Mouse (Mus musculus) splenic B cell, adult 2 months (primary cell): ENCODE results near the gene Slc35e2.
"Not testable (repeated sequence)": the region's sequence is repeated elsewhere in the genome, so short reads cannot be mapped to it uniquely, and the experiment has no call there.

ENCODE experiments used
- DNase-seq: peaks from one replicate; pipeline ENCODE4 v3.0.0-alpha.2; 2011; ENCODE audit warnings: low read depth, low spot score
- H3K27me3 ChIP-seq: 2 replicates; pipeline ENCODE4 v1.6.1; 2012; ENCODE audit warnings: mild to moderate bottlenecking, low read length, moderate library complexity, mixed read lengths; ENCODE audit not compliant: control insufficient read depth, poor library complexity, insufficient read depth, severe bottlenecking
- H3K36me3 ChIP-seq: 2 replicates; pipeline ENCODE4 v1.6.1; 2012; ENCODE audit warnings: mild to moderate bottlenecking, low read length, moderate library complexity, mixed read lengths; ENCODE audit not compliant: control insufficient read depth, poor library complexity, insufficient read depth, severe bottlenecking

The Slc35e2 gene

DNA sequence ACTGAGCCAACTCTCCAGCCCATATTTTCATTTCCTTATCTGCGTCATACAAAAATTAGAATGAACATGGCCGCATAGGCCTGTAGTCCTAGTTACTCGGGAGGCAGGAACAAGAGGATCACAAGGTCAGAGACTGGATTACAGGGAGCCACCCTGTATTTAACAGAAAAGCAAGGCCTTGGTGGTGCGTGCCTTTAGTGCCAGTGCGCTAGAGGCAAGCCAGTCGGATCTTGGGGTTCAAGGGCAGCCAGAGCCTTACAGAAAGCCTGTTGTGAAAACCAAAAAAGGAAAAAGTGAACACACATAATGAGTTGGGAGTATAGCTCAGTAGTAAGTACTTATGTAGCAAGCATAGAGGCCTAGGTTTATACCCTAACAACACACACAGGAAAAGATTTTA lies 31.4 kb upstream of the Slc35e2 start:
- Histone ChIP-seq H3K27me3 (no peaks in the 10 kb centered on the region), H3K36me3 (no peaks in the 10 kb centered on the region)
- DNase-seq, result no peak

DNA sequence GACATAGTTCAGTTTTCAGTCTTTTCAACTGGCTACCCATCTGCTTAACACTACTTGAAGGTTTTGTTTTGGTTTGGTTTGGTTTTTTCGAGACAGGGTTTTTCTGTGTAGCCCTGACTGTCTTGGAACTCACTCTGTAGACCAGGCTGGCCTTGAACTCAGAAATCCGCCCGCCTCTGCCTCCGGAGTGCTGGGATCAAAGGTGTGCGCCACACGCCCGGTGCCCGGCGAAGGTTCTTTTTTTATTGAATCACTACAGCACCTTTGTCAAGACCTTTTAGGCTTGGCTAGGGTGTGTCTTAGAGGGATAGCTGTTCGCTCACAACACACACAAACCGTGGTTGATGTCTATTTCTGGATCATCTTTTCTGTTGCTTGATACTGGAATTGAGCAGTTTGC lies 30.9 kb upstream of the Slc35e2 start:
- not testable (repeated sequence) for H3K27me3 ChIP-seq, DNase-seq, H3K36me3 ChIP-seq

DNA sequence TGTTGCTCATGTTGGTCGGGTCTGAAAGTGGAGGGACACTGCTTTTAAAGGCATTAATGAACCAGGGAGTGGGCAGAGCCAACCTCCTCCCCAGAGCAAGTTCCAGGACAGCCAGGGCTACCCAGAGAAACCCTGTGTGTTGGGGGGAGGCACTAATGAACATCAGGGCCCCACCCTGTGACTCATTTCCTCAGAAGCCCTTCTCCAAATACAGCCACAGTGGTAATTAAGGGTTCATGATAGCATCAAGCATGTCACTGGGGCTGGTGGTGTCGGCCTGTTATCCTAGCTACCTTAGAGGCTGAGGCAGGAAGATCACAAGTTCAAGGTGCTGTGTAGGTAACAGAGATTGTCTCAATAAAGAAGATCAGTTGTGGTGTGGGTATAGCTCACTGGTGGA lies 29.8 kb upstream of the Slc35e2 start:
- H3K27me3 ChIP-seq, result no peaks in the 10 kb centered on the region
- H3K36me3 ChIP-seq, result peaks cover 1% of the 10 kb centered on the region; the same call in 1 of the 2 replicates
- DNase-seq, result no peak

DNA sequence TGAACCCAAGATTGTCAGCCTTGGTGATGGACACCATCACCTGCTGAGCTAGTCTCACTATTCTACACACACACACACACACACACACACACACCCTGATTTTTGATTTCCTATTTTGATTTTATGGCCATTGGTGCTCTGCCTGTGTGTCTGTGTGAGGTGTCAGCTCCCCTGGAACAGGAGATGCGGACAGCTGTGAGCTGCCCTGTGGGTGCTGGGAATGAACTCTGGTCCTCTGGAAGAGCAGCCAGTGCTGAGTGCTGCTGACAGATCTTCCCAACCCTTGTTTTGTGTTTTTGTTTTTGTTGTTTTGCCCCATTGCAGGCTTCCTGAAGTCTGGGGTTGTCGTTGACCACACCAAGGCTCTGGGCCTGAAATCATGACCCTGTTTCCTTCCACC lies 28.1 kb upstream of the Slc35e2 start:
- DNase-seq, result no peak
- no peaks in the 10 kb centered on the region for H3K27me3 ChIP-seq
- peaks cover 6% of the 10 kb centered on the region; the same call in 1 of the 2 replicates for H3K36me3 ChIP-seq

DNA sequence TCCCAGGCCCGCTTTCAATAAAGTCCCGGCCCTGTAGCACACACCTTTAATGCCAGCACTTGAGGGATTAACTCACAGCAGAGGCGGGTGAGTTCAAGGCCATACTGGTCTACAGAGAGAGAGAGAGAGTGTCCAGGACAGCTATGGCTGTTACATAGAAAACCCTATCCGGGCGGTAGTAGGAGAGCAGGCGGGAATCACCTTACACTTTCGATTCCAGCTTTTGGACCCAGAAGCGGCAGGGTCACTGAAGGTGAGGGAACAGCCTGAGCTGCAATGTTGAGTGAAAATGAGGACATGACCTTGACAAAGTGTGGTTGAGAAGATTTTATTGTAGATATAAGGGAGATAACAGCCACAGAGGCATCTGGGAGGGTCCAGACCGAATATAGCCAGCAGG lies 27.3 kb upstream of the Slc35e2 start:
- Histone ChIP-seq H3K36me3 (peaks cover 6% of the 10 kb centered on the region; the same call in 1 of the 2 replicates), H3K27me3 (no peaks in the 10 kb centered on the region)
- no peak for DNase-seq

DNA sequence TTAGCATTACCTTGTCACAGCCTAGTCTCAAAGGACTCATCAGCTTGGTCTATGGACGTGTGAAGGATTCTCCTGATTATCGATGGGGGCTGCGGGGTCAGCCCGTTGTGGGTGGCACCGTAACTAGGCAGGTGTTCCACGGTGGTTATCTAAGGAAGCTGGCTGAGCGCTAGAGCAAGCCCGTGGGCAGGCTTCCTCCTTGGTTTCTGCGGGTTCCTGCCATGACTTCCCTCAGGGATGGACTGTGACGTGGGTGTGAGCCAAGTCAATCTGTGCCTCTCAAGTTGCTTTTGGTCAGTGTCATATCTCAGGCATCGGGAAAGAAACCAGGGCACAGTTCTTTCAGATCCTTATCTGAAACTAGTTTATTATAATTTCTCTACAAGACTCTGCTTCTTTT lies 26.3 kb upstream of the Slc35e2 start:
- no peak for DNase-seq
- H3K36me3 ChIP-seq, result peaks cover 10% of the 10 kb centered on the region
- H3K27me3 ChIP-seq, result no peaks in the 10 kb centered on the region

DNA sequence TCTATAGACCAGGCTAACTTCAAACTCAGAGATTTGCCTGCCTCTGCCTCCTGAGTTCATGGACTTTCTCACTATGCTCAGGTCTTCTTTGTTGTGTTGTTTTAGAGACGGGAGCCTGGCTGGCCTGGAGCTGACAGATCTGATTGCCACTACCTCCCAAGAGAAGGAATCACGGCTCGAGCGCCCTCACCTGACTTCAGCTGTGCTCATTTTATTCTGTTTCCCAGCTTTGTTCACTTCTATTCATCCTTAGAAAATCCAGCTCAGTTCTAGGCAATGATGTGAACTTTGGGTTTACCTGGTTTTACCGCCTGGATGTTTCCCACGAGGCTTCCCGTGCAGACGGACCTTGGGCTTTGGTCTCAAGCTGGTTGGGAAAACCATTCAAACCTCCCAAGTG lies 25.7 kb upstream of the Slc35e2 start:
- Histone ChIP-seq H3K36me3 (peaks cover 12% of the 10 kb centered on the region), H3K27me3 (no peaks in the 10 kb centered on the region)
- DNase-seq, result no peak

DNA sequence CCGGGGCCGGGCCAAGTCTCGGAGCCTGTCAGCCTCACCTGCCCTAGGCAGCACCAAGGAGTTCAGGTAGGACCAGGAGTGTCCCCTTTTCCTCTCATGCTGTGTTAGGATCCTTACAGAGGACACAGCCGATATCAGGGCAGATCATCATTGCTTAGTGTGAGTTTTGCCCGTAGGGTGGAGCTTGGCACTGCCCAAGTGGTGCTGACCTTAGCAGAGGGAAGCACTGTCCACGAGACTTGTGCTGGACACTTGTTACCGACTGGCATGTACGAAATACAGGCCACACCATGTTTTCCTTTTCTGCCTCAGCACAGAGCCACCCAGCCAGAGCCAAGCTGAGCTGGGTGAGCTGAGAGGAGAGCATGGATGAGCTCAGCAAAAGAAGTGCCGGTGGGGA lies 24.1 kb upstream of the Slc35e2 start:
- peaks cover 12% of the 10 kb centered on the region for H3K36me3 ChIP-seq
- no peaks in the 10 kb centered on the region for H3K27me3 ChIP-seq
- DNase-seq, result no peak

DNA sequence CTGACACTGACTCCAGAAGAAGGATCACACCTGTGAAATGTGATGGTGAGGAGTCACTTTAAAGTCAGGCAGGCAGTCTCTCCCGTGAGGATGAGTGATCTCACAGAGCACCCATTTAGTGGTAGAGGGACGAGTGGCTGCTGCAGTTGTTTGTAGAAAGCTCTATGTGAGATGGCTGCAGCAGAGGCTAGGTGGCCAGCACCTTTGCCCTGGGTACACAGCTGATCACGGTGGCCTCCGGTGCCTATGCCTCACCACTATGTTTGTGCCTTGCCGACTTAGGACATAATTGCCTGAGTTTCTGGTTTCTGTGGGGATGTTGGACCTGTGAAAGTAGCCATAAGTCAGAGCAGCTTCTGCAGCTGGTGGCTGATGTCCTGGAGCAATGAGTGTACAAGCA lies 23.5 kb upstream of the Slc35e2 start:
- Histone ChIP-seq H3K27me3 (no peaks in the 10 kb centered on the region), H3K36me3 (peaks cover 12% of the 10 kb centered on the region)
- no peak for DNase-seq

DNA sequence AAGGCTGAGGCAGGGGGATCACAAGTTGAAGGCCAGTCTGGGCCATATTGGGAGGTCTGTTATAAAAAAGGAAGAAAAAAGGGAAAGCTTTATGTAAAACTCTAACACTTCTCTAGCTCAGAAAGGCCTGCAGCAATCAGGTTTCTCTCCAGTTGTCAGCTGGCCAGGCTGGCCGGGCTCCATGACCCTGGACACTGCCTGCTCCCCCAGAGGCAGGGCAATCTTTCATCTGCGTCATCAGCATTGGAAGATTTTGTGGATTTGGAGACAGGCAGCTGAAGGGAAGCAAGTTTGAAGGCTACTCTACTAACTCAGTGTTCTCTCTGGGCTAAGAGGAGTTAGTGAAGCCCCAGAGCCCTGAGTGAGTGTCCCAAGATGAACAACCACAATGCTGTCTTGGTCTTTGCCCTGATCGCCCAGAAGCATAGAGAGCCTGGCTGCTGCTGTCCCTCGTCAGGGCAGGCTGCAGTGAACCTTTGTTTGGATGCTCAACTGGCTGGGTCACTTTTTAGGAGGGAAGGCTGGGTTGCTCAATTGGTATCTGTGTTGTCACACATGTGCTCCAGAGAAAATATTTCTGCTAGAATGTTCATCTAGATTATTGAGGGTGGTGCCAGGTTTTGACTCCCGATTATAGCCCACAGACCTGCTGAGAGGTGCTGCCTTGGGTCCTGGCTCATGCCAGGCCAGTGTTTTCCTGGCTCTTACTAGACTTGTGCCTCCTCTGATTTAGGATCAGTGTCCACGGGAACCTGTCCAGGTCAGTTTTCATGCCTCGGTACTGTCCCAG lies 22.7 kb upstream of the Slc35e2 start:
- Histone ChIP-seq H3K36me3 (peaks cover 12% of the 10 kb centered on the region), H3K27me3 (no peaks in the 10 kb centered on the region)
- no peak for DNase-seq

DNA sequence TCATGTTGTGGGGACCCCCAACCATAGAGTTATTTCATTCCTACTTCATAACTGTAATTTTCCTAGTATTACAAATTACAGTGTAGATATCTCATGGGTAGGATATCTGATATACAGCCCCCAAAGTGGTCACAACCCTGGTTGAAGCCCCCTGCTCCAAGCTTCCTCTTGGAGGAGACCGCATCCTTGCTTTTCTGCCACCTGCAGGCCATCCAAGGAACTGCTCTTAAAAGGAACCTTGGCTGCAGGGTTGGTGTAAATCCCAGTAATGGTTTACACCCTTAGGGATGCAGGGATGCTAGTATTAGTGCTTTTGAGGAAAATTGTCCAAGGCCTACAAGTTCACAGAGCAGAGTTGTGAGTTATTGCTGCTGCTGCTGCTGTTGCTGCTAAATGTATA lies 20.8 kb upstream of the Slc35e2 start:
- H3K36me3 ChIP-seq, result peaks cover 17% of the 10 kb centered on the region
- peak; percentile 58 for DNase-seq

DNA sequence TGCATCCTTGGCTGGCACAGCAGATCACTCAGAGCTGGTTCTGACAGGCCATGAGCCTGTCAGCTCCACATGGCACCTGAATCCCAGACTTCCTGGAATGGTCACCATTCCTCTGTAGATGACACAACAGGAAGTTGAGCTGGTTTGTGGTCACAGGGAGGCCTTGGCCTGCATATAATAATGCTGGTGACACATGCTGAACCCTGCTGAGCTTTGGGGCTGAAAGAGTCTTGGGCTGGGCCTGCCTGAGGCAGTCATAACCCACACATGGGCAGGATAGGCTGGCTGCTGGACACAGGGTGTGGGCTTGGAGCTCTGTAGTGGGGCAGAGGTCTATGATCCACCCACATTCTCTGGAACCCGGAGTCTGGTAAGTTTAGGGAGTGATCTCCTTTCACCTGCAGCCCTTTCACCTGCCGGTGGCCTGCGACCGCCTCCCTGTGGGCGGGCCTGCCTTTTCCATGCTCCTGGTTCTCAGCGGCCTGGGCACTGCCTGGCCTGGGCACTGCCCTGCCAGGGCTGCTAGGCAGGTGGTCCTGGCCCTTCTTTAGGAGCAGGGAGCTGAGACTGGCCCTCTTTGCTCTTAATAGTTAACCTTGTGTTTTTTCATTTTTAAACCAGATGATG lies 18.8 kb upstream of the Slc35e2 start:
- no peaks in the 10 kb centered on the region for H3K27me3 ChIP-seq
- no peak for DNase-seq
- H3K36me3 ChIP-seq, result peaks cover 11% of the 10 kb centered on the region

More for the DNA sequence above, 20.8 kb upstream of the Slc35e2 start:
- H3K27me3 ChIP-seq, result no peaks in the 10 kb centered on the region

DNA sequence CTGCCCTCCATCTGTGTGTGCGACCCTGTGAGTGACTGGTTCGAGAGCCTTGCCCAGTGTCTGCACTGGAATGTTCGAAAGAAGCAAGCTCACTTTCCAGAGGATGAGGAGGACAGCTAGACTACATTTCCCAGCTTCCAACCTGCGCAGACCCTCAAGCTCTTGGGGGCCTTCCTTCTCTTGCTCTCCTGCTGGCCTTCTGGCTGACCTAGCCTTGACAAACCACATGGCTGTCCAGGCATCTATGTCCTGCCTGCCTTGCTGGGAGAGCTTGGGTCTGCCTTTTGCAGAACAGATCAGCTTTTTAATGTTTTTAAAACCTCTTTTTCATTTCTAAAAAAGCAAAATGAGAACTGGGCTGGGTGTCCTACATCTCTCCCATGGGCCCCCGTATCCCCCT lies 11.9 kb upstream of the Slc35e2 start:
- no peak for DNase-seq
- Histone ChIP-seq H3K27me3 (no peaks in the 10 kb centered on the region), H3K36me3 (peaks cover 5% of the 10 kb centered on the region; the same call in 1 of the 2 replicates)

DNA sequence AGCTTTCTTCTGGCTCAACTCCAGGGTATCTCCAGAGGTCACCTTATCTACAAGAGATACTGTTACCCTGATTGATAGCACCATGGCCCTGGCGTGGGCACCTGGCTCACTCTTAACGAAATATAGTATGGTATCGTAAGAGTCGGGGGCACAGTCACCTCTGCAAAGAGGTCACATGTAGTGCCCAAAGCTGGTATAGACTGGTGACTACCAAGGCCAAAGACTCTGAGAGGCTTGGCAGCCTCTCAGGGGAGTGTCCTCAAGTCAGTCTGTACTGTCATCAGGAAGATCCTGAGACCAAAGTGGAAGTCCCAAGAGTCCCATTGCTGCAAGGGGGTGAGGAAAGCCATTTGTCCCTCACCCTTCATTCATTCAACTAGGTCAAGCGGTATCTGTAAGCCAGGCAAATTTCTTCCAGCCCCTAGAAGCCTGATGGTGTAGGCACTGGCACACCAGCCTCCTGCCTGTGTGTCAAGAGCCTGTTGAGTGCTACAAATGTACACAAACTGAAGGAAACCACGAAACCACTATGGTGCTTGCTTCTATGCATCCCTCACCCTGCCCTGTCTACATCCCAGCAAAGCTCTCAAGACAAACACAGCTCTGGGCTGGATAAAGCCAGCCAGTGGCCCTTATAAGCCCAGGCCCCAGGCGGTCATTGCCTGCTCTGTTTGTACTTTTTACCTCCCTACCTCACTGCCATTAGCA lies 10.1 kb upstream of the Slc35e2 start:
- Histone ChIP-seq H3K27me3 (no peaks in the 10 kb centered on the region), H3K36me3 (no peaks in the 10 kb centered on the region; the same call in 1 of the 2 replicates)
- no peak for DNase-seq

DNA sequence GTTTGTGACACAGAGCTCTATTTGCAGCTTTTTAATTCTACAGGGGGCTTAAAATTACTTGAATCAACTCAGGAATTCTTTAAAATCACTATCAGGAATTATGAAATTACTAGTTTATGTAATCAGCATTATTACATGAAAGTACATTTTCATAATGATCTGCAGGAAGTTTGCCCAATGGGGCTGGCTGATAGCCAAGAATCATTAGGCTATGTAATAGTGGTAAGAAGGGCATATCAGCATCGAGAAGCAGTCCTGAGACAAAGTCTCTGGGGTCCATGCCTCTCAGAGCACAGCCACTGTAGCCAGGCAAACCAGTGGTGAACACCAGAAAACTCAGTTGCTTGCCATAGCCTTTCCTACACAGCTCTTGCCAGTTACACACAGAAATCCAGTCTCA lies 7.4 kb upstream of the Slc35e2 start:
- DNase-seq, result no peak
- no peaks in the 10 kb centered on the region for H3K27me3 ChIP-seq
- no peaks in the 10 kb centered on the region for H3K36me3 ChIP-seq
